Mouse (Mus musculus) heart, embryonic 16.5 days (tissue): Measurements from ENCODE around the gene Pik3r6. TPM values are rescaled to one million over a fixed set of nuclear protein-coding genes. Genes with fewer than 3 reads are reported as not detected.

Source experiments
- ATAC-seq: fragments of 200-750 bp; cut with Nextera tagmentation; replicated peaks from 2 replicates; pipeline ENCODE4 v1.8.0; 2017; ENCODE audit warnings: moderate number of reproducible peaks; ENCODE audit not compliant: insufficient read depth, low FRiP score; ENCODE audit errors: extremely low read depth
- H3K27ac ChIP-seq: fragments of 300-500 bp; sonication (generic); 2 replicates; pipeline ENCODE4 v1.5.1; 2014; ENCODE audit warnings: mild to moderate bottlenecking, low read length, control low read depth, moderate library complexity
- H3K27me3 ChIP-seq: fragments of 300-500 bp; sonication (generic); 2 replicates; pipeline ENCODE4 v1.6.1; 2014; ENCODE audit warnings: low read length, mixed read lengths; ENCODE audit not compliant: control insufficient read depth, insufficient read depth
- H3K36me3 ChIP-seq: fragments of 300-500 bp; sonication (generic); 2 replicates; pipeline ENCODE4 v1.6.1; 2014; ENCODE audit not compliant: control insufficient read depth, insufficient read depth
- H3K4me1 ChIP-seq: fragments of 300-500 bp; sonication (generic); 2 replicates; pipeline ENCODE4 v1.6.1; 2014; ENCODE audit warnings: low read length, mixed read lengths; ENCODE audit not compliant: control insufficient read depth, insufficient read depth
- H3K4me2 ChIP-seq: fragments of 300-500 bp; sonication (generic); 2 replicates; pipeline ENCODE4 v1.6.1; 2014; ENCODE audit warnings: low read depth, mild to moderate bottlenecking, control low read depth, low read length
- H3K4me3 ChIP-seq: fragments of 300-500 bp; sonication (generic); 2 replicates; pipeline ENCODE4 v1.5.1; 2014; ENCODE audit warnings: mild to moderate bottlenecking, control low read depth, low read length
- H3K9ac ChIP-seq: fragments of 300-500 bp; sonication (generic); 2 replicates; pipeline ENCODE4 v1.6.1; 2014; ENCODE audit warnings: low read length, control low read depth
- H3K9me3 ChIP-seq: fragments of 300-500 bp; sonication (generic); replicated peaks from 2 replicates; pipeline ENCODE4 v1.6.1; 2016; ENCODE audit warnings: low read length; ENCODE audit not compliant: control insufficient read depth
- WGBS: fragments of 180-500 bp; shearing (Covaris S2); extraction: QIAGEN DNeasy Blood & Tissue Kit; methylation state at CpG from one replicate; pipeline ENCODE4 v1.1.7; 2014; 5-methylcytosine and 5-hydroxymethylcytosine counted together
- polyA plus RNA-seq: library from polyadenylated mRNA; unstranded; fragments of >200 nt; fragmentation: Nextera tagmentation; extraction: Ambion mirVana; gene quantifications from 2 replicates; pipeline ENCODE4 v1.2.1, GENCODE M21; 2015

The Pik3r6 gene
- polyA plus RNA-seq, 1 experiment from 2014 or later = 5.6 TPM

- no peak overlapping the region for H3K4me3 ChIP-seq
- no peak overlapping the region for H3K4me2 ChIP-seq
- H3K27ac ChIP-seq = no peak overlapping the region
- no peaks in the 10 kb centered on the region for H3K9me3 ChIP-seq
- ATAC-seq = no peak
- H3K27me3 ChIP-seq = no peaks in the 10 kb centered on the region; the same call in 1 of the 2 replicates
- H3K9ac ChIP-seq = no peak overlapping the region
- no peaks in the 10 kb centered on the region for H3K36me3 ChIP-seq
- WGBS = 82% methylated on average over 6 of the region's 6 CpGs
- H3K4me1 ChIP-seq = 0 out of 2 replicates have a peak, but pooled peaks cover 4% of the 10 kb centered on the region
Measured at GRCm38 (mm10) chr11:68533971-68534475, 31.2 kb downstream of the Pik3r6 start.

GRCm38 (mm10) chr11:68536026-68536425 lies 33.2 kb downstream of the Pik3r6 start:
- no peak overlapping the region for H3K27ac ChIP-seq
- WGBS = 40% methylated on average over 4 of the region's 4 CpGs

GRCm38 (mm10) chr11:68536465-68536864 lies 33.6 kb downstream of the Pik3r6 start:
- 0 out of 2 replicates have a peak, but pooled peaks cover 4% of the 10 kb centered on the region for H3K4me1 ChIP-seq
- no peaks in the 10 kb centered on the region for H3K9me3 ChIP-seq
- 54% methylated on average over 4 of the region's 4 CpGs for WGBS
- no peak overlapping the region for H3K4me3 ChIP-seq
- no peak overlapping the region for H3K27ac ChIP-seq
- no peak for ATAC-seq
- H3K36me3 ChIP-seq = no peaks in the 10 kb centered on the region
- no peak overlapping the region for H3K9ac ChIP-seq
- no peaks in the 10 kb centered on the region for H3K27me3 ChIP-seq
- no peak overlapping the region for H3K4me2 ChIP-seq

More at GRCm38 (mm10) chr11:68536026-68536425, 33.2 kb downstream of the Pik3r6 start:
- Histone ChIP-seq H3K9me3 (no peaks in the 10 kb centered on the region), H3K4me2 (no peak overlapping the region), H3K27me3 (no peaks in the 10 kb centered on the region), H3K4me3 (no peak overlapping the region), H3K9ac (no peak overlapping the region), H3K36me3 (no peaks in the 10 kb centered on the region), H3K4me1 (0 out of 2 replicates have a peak, but pooled peaks cover 4% of the 10 kb centered on the region)
- ATAC-seq = no peak

- Histone ChIP-seq H3K9ac (no peak overlapping the region), H3K27me3 (no peaks in the 10 kb centered on the region), H3K36me3 (no peaks in the 10 kb centered on the region), H3K27ac (no peak overlapping the region), H3K4me2 (no peak overlapping the region), H3K4me1 (peaks cover under 1% of the 10 kb centered on the region), H3K9me3 (no peaks in the 10 kb centered on the region), H3K4me3 (no peak overlapping the region)
- no peak for ATAC-seq
- 56% methylated on average over 5 of the region's 5 CpGs for WGBS
Measured at GRCm38 (mm10) chr11:68539621-68540020, 36.8 kb downstream of the Pik3r6 start.

- peak overlapping the region; percentile 64 for H3K27ac ChIP-seq
Measured at GRCm38 (mm10) chr11:68544554-68544953, 41.7 kb downstream of the Pik3r6 start.

GRCm38 (mm10) chr11:68545172-68545571 lies 42.4 kb downstream of the Pik3r6 start:
- WGBS = 29% methylated on average over 7 of the region's 7 CpGs
- H3K4me1 ChIP-seq = peaks cover 14% of the 10 kb centered on the region
- H3K27ac ChIP-seq = peak overlapping the region; percentile 64
- H3K36me3 ChIP-seq = no peaks in the 10 kb centered on the region
- no peaks in the 10 kb centered on the region for H3K9me3 ChIP-seq
- H3K27me3 ChIP-seq = no peaks in the 10 kb centered on the region
- no peak; the same call in 1 of the 2 replicates for ATAC-seq
- no peak overlapping the region for H3K4me3 ChIP-seq
- H3K9ac ChIP-seq = 0 out of 2 replicates have a peak overlapping the region, but pooled peaks have one; percentile 6
- 0 out of 2 replicates have a peak overlapping the region, but pooled peaks have one; percentile 7 for H3K4me2 ChIP-seq

More at GRCm38 (mm10) chr11:68544554-68544953, 41.7 kb downstream of the Pik3r6 start:
- Histone ChIP-seq H3K36me3 (no peaks in the 10 kb centered on the region), H3K4me2 (0 out of 2 replicates have a peak overlapping the region, but pooled peaks have one; percentile 7), H3K4me3 (no peak overlapping the region), H3K27me3 (no peaks in the 10 kb centered on the region), H3K9me3 (no peaks in the 10 kb centered on the region), H3K9ac (no peak overlapping the region), H3K4me1 (peaks cover 14% of the 10 kb centered on the region)
- WGBS = 17% methylated on average over 8 of the region's 8 CpGs
- ATAC-seq = no peak

- peaks cover 14% of the 10 kb centered on the region for H3K4me1 ChIP-seq
- no peak for ATAC-seq
- 73% methylated on average over 8 of the region's 8 CpGs for WGBS
- H3K4me2 ChIP-seq = no peak overlapping the region
- H3K27ac ChIP-seq = peak overlapping the region; percentile 64
- H3K4me3 ChIP-seq = no peak overlapping the region
- H3K27me3 ChIP-seq = no peaks in the 10 kb centered on the region
- H3K36me3 ChIP-seq = no peaks in the 10 kb centered on the region
- no peaks in the 10 kb centered on the region for H3K9me3 ChIP-seq
- no peak overlapping the region for H3K9ac ChIP-seq
Measured at GRCm38 (mm10) chr11:68545682-68546222, 42.9 kb downstream of the Pik3r6 start.

- Histone ChIP-seq H3K4me3 (no peak overlapping the region), H3K27ac (no peak overlapping the region), H3K4me1 (peaks cover 14% of the 10 kb centered on the region), H3K9ac (no peak overlapping the region), H3K4me2 (no peak overlapping the region), H3K27me3 (no peaks in the 10 kb centered on the region), H3K9me3 (no peaks in the 10 kb centered on the region), H3K36me3 (no peaks in the 10 kb centered on the region)
- ATAC-seq = no peak
- 51% methylated on average over 2 of the region's 2 CpGs for WGBS
Measured at GRCm38 (mm10) chr11:68547484-68547883, 44.7 kb downstream of the Pik3r6 start.

GRCm38 (mm10) chr11:68549597-68549996 lies 46.8 kb downstream of the Pik3r6 start:
- Histone ChIP-seq H3K9ac (no peak overlapping the region), H3K36me3 (no peaks in the 10 kb centered on the region), H3K4me1 (peaks cover 17% of the 10 kb centered on the region), H3K9me3 (no peaks in the 10 kb centered on the region), H3K4me3 (no peak overlapping the region), H3K27me3 (no peaks in the 10 kb centered on the region), H3K4me2 (no peak overlapping the region), H3K27ac (no peak overlapping the region)
- 45% methylated on average over 3 of the region's 3 CpGs for WGBS
- ATAC-seq = no peak
